Mouse (Mus musculus) testis, adult 2 months (tissue): ENCODE measurements around the gene Tpx2.

Experiments
- CTCF ChIP-seq: fragments of 200-500 bp; IDR thresholded peaks from 2 replicates; pipeline ENCODE4 v1.5.1; 2012; ENCODE audit warnings: low read depth, mild to moderate bottlenecking, inconsistent platforms, low read length, moderate library complexity; ENCODE audit not compliant: control insufficient read depth, insufficient read depth, insufficient replicate concordance
- POLR2A ChIP-seq: fragments of 200-500 bp; IDR thresholded peaks from 2 replicates; pipeline ENCODE4 v1.6.1; 2012; ENCODE audit warnings: low read depth, mild to moderate bottlenecking, inconsistent platforms, low read length, moderate library complexity; ENCODE audit not compliant: control insufficient read depth

- no peak for TF ChIP-seq POLR2A
- no peak for TF ChIP-seq CTCF
Observed at GRCm38 (mm10) chr2:152819926-152820325, 27.8 kb upstream of the Tpx2 start.
